Comparison of ENCODE assay signal across 22 mouse cellular contexts in the genomic region with DNA sequence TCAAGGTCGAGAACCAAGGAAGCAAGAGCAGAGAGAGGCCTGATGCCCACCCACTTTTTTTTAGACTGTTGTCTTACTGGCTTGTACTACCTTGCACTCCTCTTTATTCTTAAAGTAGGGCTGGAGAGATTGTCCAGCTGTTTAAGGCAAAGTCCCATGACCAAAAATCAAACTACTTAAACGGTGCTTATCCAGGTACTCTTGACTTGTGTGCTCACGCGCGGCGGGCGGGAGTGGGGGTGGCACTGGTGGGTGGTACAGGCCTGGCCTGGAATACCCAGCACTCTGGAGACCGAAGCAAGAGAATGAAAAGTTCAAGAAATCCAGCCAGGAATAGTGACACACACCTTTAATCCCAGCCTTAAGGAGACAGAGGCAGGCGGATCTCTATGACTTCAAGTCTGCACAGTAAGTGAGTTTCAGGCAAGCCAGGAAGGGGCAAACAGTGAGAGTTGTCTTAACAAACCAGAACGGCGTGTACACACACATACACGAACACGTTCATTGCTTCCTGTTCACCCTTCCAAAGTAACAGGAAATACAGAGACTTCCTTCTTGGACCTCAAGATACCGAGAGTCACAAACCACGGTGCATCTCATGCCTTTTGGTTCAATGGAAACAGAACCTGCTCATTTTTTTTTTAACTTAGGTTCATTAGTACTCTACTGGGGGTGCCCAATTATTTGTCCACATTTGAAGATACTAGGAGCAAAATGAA. TPM values are rescaled to one million over a fixed set of nuclear protein-coding genes. Genes with fewer than 3 reads are reported as not detected.
DNase-seq lines count a peak whose midpoint lies in the region; ATAC-seq and TF ChIP-seq lines count a peak whose summit lies in the region.
"Had no signal": no experiment of that assay in that cellular context is flagged by ENCODE, and none has a peak within 500 bp of the region (broad histone marks: within the 10 kb centered on the region; RNA-seq: fewer than 3 reads in every experiment).

No protein-coding gene starts in this region.

- H3K27ac ChIP-seq in hindbrain, postnatal 0 days = no peak overlapping the region
- H3K27ac ChIP-seq: embryonic facial prominence, embryonic 10.5 days; forebrain, embryonic 10.5 days; forebrain, embryonic 15.5 days; hindbrain, embryonic 12.5 days had no signal

- H3K27me3 ChIP-seq in hindbrain, postnatal 0 days (ENCODE audit: insufficient read depth, low read length) = no peaks in the 10 kb centered on the region
- H3K27me3 ChIP-seq: forebrain, embryonic 15.5 days; hindbrain, embryonic 12.5 days had no signal

- no peak for TF ChIP-seq CTCF in hindbrain, postnatal 0 days (IDR thresholded peaks at IDR 0.05; ENCODE audit: low read depth)

- 90% methylated on average over 15 of the region's 15 CpGs for WGBS in hindbrain, postnatal 0 days

- peaks cover 7% of the 10 kb centered on the region; the same call in 1 of the 2 replicates for H3K4me1 ChIP-seq in hindbrain, postnatal 0 days (ENCODE audit: insufficient read depth, low read length)
- H3K4me1 ChIP-seq: heart, embryonic 12.5 days; hindbrain, embryonic 12.5 days had no signal

- H3K4me3 ChIP-seq in hindbrain, postnatal 0 days (ENCODE audit: low read length) = no peak overlapping the region
- H3K4me3 ChIP-seq: embryonic facial prominence, embryonic 10.5 days; forebrain, embryonic 10.5 days; forebrain, embryonic 15.5 days; heart, embryonic 12.5 days; hindbrain, embryonic 12.5 days had no signal

- no peaks in the 10 kb centered on the region for H3K36me3 ChIP-seq in hindbrain, postnatal 0 days (ENCODE audit: insufficient read depth, low read length)
- H3K36me3 ChIP-seq: embryonic facial prominence, embryonic 10.5 days; forebrain, embryonic 10.5 days; forebrain, embryonic 15.5 days; G1E; heart, embryonic 12.5 days; hindbrain, embryonic 12.5 days had no signal

- peak; percentile 36 for DNase-seq in lung, postnatal 10 days
- DNase-seq in naive thymus-derived CD4-positive, alpha-beta T cell, adult 2 months (ENCODE audit: low read depth) = peak; percentile 27
- no peak for DNase-seq in cerebellum, adult 18-20 months
- no peak for DNase-seq in hindbrain, postnatal 0 days (ENCODE audit: low spot score)
- DNase-seq in gastrocnemius, postnatal 14 days = no peak
- DNase-seq: adrenal gland, adult 8-10 months; B cell, adult 2 months; cerebellum, adult 11-12 months; cerebellum, adult 9-11 months; cerebellum, postnatal 36 days; gastrocnemius, postnatal 10 days; heart, postnatal 36 days had no signal

- no peak overlapping the region for H3K9ac ChIP-seq in hindbrain, postnatal 0 days (replicated peaks; ENCODE audit: low read length)
- H3K9ac ChIP-seq: forebrain, embryonic 15.5 days; heart, embryonic 12.5 days; hindbrain, embryonic 12.5 days had no signal

- no peaks in the 10 kb centered on the region for H3K9me3 ChIP-seq in hindbrain, postnatal 0 days (ENCODE audit: low read length)
- H3K9me3 ChIP-seq: embryonic facial prominence, embryonic 10.5 days; forebrain, embryonic 10.5 days; forebrain, embryonic 15.5 days; G1E; heart, embryonic 12.5 days; hindbrain, embryonic 12.5 days had no signal

- intact Hi-C loops in gastrocnemius, postnatal 14 days (cut with DNase I; ENCODE audit: low total_unique reads) = no loop called here

- ATAC-seq in common myeloid progenitor, adult 5-6 weeks (replicated peaks; ENCODE audit: low read depth, poor library complexity, severe bottlenecking) = peak; percentile 53
- ATAC-seq in hematopoietic stem cell, adult 5-6 weeks (replicated peaks in 1 of 2; ENCODE audit: insufficient read depth in 1 of 2, low FRiP score in 2 of 2, low TSS enrichment in 1 of 2, low read depth in 1 of 2, poor library complexity in 2 of 2, severe bottlenecking in 2 of 2) = peak; percentile 34 to 39; a peak in 2 of 4 replicates
- ATAC-seq in hindbrain, postnatal 0 days = no peak
- ATAC-seq: CD4-positive, CD25-positive, alpha-beta regulatory T cell, adult 4 months; forebrain, embryonic 15.5 days; hindbrain, embryonic 16.5 days had no signal

- no peak overlapping the region for H3K4me2 ChIP-seq in hindbrain, postnatal 0 days (ENCODE audit: low read depth, low read length)
- H3K4me2 ChIP-seq: forebrain, embryonic 15.5 days; heart, embryonic 12.5 days; hindbrain, embryonic 12.5 days had no signal

RNA-seq across cellular contexts. Expression of a gene that starts 12.9 kb away (rescaled TPM):
- 0.87 and 1.1 TPM in 2 replicates for total RNA-seq in common myeloid progenitor, adult 5-6 weeks (2017)
- 0.45 and 0.81 TPM in 2 replicates for total RNA-seq in hematopoietic stem cell, adult 5-6 weeks (2017)
- total RNA-seq in hindbrain, postnatal 0 days (2014; rRNA removed) = 2.7 and 3.1 TPM in 2 replicates
- 2.6 and 2.7 TPM in 2 replicates for polyA plus RNA-seq in hindbrain, postnatal 0 days (2015; fragmentation: Nextera tagmentation; extraction: Ambion mirVana)
- 1 to 10 TPM; 1.3 to 1.4 TPM for total RNA-seq in gastrocnemius, postnatal 14 days (2021)

RNA-seq across cellular contexts. Expression of a gene that starts 29.2 kb away (rescaled TPM):
- 3.4 and 6.7 TPM in 2 replicates for total RNA-seq in common myeloid progenitor, adult 5-6 weeks (2017)
- 10.1 and 22.8 TPM in 2 replicates for total RNA-seq in hematopoietic stem cell, adult 5-6 weeks (2017)
- 25.4 and 27.3 TPM in 2 replicates for total RNA-seq in hindbrain, postnatal 0 days (2014; rRNA removed)
- 35.8 and 36.5 TPM in 2 replicates for polyA plus RNA-seq in hindbrain, postnatal 0 days (2015; fragmentation: Nextera tagmentation; extraction: Ambion mirVana)
- 1 to 10 TPM; 3.8 to 4.8 TPM for total RNA-seq in gastrocnemius, postnatal 14 days (2021)

Comparison
In these comparisons a context has a peak if more than half of its experiments do, and no peak if none do; other contexts are left out.
1. DNase-seq: peak in lung, postnatal 10 days (single experiment) and naive thymus-derived CD4-positive, alpha-beta T cell, adult 2 months (single experiment); none in cerebellum, adult 18-20 months (0 of 2), hindbrain, postnatal 0 days (single experiment) and gastrocnemius, postnatal 14 days (single experiment).